Mouse (Mus musculus): Measurements from ENCODE around the gene Nlrp6. TPM values are rescaled to one million over a fixed set of nuclear protein-coding genes. Genes with fewer than 3 reads are reported as not detected.

Gene Nlrp6
- total RNA-seq (2021): under 1 TPM in 1 of 2 experiments, not detected in 1; 0.07 TPM
- polyA plus RNA-seq (2012; rRNA removed): 0.04 and 0.06 TPM in 2 replicates
- long read RNA-seq: 0 reads

GRCm38 (mm10) chr7:140920418-140921029 is at the start of gene Nlrp6:
TSS of gene Nlrp6 (plus strand) at chr7:140920902.
- no peak for TF ChIP-seq CTCF (IDR thresholded peaks at IDR 0.05)
- no peak for TF ChIP-seq EP300 (IDR thresholded peaks at IDR 0.05; ENCODE audit: insufficient read depth, low read depth, low read length)
- TF ChIP-seq POLR2A (IDR thresholded peaks at IDR 0.05; ENCODE audit: insufficient read depth, low read depth, low read length): no peak
- peaks cover 4% of the 10 kb centered on the region for H3K4me1 ChIP-seq (ENCODE audit: control insufficient read depth, insufficient read depth, low read length)
- no peaks in the 10 kb centered on the region for H3K36me3 ChIP-seq (ENCODE audit: control insufficient read depth, insufficient read depth, low read length)
- H3K4me3 ChIP-seq: no peak within 1 kb of the TSS
- DNase-seq: no peak
- no peak within 1 kb of the TSS for H3K27ac ChIP-seq
- H3K27me3 ChIP-seq (ENCODE audit: control insufficient read depth, insufficient read depth, low read length): peaks cover 18% of the 10 kb centered on the region
- no peak within 1 kb of the TSS for H3K9ac ChIP-seq (ENCODE audit: low read depth, low read length)
- 74% methylated on average over 8 of the region's 8 CpGs for WGBS
- no peaks in the 10 kb centered on the region for H3K79me2 ChIP-seq (replicated peaks; ENCODE audit: control insufficient read depth, insufficient read depth, low read length)
- intact Hi-C loops (cut with DNase I): no loop called here

GRCm38 (mm10) chr7:140874224-140874623 is 46.5 kb upstream of the Nlrp6 start:
- Histone ChIP-seq H3K4me1 (ENCODE audit: control insufficient read depth, insufficient read depth, low read length) (no peaks in the 10 kb centered on the region), H3K4me3 (no peak overlapping the region), H3K36me3 (ENCODE audit: control insufficient read depth, insufficient read depth, low read length) (no peaks in the 10 kb centered on the region), H3K9ac (ENCODE audit: low read depth, low read length) (no peak overlapping the region), H3K27me3 (ENCODE audit: control insufficient read depth, insufficient read depth, low read length) (no peaks in the 10 kb centered on the region), H3K27ac (no peak overlapping the region), H3K79me2 (replicated peaks; ENCODE audit: control insufficient read depth, insufficient read depth, low read length) (no peaks in the 10 kb centered on the region)
- TF ChIP-seq POLR2A (IDR thresholded peaks at IDR 0.05; ENCODE audit: insufficient read depth, low read depth, low read length): no peak
- TF ChIP-seq CTCF (IDR thresholded peaks at IDR 0.05): no peak
- no peak for TF ChIP-seq EP300 (IDR thresholded peaks at IDR 0.05; ENCODE audit: insufficient read depth, low read depth, low read length)
- WGBS: 79% methylated on average over 4 of the region's 4 CpGs
- intact Hi-C loops (cut with DNase I): no loop called here
- DNase-seq: no peak

- intact Hi-C loops (cut with DNase I): no loop called here
- H3K4me1 ChIP-seq (ENCODE audit: control insufficient read depth, insufficient read depth, low read length): peaks cover 2% of the 10 kb centered on the region; the same call in 1 of the 2 replicates
- no peaks in the 10 kb centered on the region for H3K79me2 ChIP-seq (replicated peaks; ENCODE audit: control insufficient read depth, insufficient read depth, low read length)
- 78% methylated on average over 6 of the region's 6 CpGs for WGBS
- H3K4me3 ChIP-seq: no peak overlapping the region
- H3K27ac ChIP-seq: no peak overlapping the region
- no peak overlapping the region for H3K9ac ChIP-seq (ENCODE audit: low read depth, low read length)
- peak in 1 of 2 experiments; percentile 15 for DNase-seq
- no peaks in the 10 kb centered on the region for H3K36me3 ChIP-seq (ENCODE audit: control insufficient read depth, insufficient read depth, low read length)
- no peaks in the 10 kb centered on the region for H3K27me3 ChIP-seq (ENCODE audit: control insufficient read depth, insufficient read depth, low read length)
- TF ChIP-seq CTCF (IDR thresholded peaks at IDR 0.05): no peak
- no peak for TF ChIP-seq POLR2A (IDR thresholded peaks at IDR 0.05; ENCODE audit: insufficient read depth, low read depth, low read length)
- no peak for TF ChIP-seq EP300 (IDR thresholded peaks at IDR 0.05; ENCODE audit: insufficient read depth, low read depth, low read length)
Observed at GRCm38 (mm10) chr7:140877364-140877763, 43.3 kb upstream of the Nlrp6 start.

- Histone ChIP-seq H3K27me3 (ENCODE audit: control insufficient read depth, insufficient read depth, low read length) (no peaks in the 10 kb centered on the region), H3K36me3 (ENCODE audit: control insufficient read depth, insufficient read depth, low read length) (no peaks in the 10 kb centered on the region), H3K4me3 (no peak overlapping the region), H3K79me2 (replicated peaks; ENCODE audit: control insufficient read depth, insufficient read depth, low read length) (no peaks in the 10 kb centered on the region; the same call in 1 of the 2 replicates), H3K27ac (no peak overlapping the region), H3K9ac (ENCODE audit: low read depth, low read length) (no peak overlapping the region), H3K4me1 (ENCODE audit: control insufficient read depth, insufficient read depth, low read length) (peaks cover 2% of the 10 kb centered on the region)
- TF ChIP-seq EP300 (IDR thresholded peaks at IDR 0.05; ENCODE audit: insufficient read depth, low read depth, low read length): no peak
- 67% methylated on average over 7 of the region's 7 CpGs for WGBS
- intact Hi-C loops (cut with DNase I): no loop called here
- DNase-seq: no peak
Observed at GRCm38 (mm10) chr7:140879355-140879754, 41.3 kb upstream of the Nlrp6 start.

- no peak overlapping the region for H3K9ac ChIP-seq (ENCODE audit: low read depth, low read length)
- H3K79me2 ChIP-seq (replicated peaks; ENCODE audit: control insufficient read depth, insufficient read depth, low read length): no peaks in the 10 kb centered on the region; the same call in 1 of the 2 replicates
- peaks cover 2% of the 10 kb centered on the region for H3K4me1 ChIP-seq (ENCODE audit: control insufficient read depth, insufficient read depth, low read length)
- no peaks in the 10 kb centered on the region for H3K36me3 ChIP-seq (ENCODE audit: control insufficient read depth, insufficient read depth, low read length)
- WGBS: 65% methylated on average over 3 of the region's 3 CpGs
- intact Hi-C loops (cut with DNase I): loop anchor here (5.0 kb wide), 1 partner anchor 33 kb away; the partner anchor contains the start of genes Odf3 and Scgb1c1
- H3K4me3 ChIP-seq: no peak overlapping the region; the same call in 1 of the 2 replicates
- TF ChIP-seq CTCF (IDR thresholded peaks at IDR 0.05) (no peak), EP300 (IDR thresholded peaks at IDR 0.05; ENCODE audit: insufficient read depth, low read depth, low read length) (no peak), POLR2A (IDR thresholded peaks at IDR 0.05; ENCODE audit: insufficient read depth, low read depth, low read length) (no peak)
- DNase-seq: no peak
- no peaks in the 10 kb centered on the region for H3K27me3 ChIP-seq (ENCODE audit: control insufficient read depth, insufficient read depth, low read length)
- H3K27ac ChIP-seq: no peak overlapping the region; the same call in 1 of the 2 replicates
Observed at GRCm38 (mm10) chr7:140880419-140880818, 40.3 kb upstream of the Nlrp6 start.

DNA sequence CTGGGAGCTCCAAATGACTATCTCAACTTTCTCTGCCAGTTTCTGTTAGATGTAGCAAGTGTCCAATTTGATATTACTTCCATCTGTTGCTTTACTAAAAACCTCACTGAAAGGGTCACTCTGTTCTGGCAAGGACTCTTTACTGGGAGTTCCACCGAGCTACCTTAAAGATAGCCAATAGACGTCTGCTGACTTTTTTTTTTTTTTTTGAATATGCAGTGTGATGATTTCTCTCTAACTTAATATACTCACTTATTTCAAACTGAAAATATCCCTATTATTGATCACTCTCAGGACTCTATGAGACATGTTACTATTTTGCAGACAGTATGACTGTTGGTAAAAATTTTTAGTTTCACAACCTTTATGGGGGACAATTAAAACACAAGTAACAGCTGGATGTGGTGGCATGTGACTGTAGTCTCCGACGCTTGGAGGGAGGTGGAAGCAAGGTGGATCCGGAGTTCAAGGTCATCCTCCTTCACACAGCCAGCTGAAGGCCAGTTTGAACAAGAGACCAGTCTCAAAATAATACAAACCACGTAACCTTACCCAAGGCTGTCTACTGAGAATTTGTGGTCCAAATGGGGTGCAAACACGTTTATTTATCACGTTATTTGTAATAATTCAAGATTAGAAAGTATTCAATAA is 39.7 kb upstream of the Nlrp6 start:
- no peak for DNase-seq
- peak overlapping the region; percentile 72 for H3K4me3 ChIP-seq
- 3% methylated on average over 8 of the region's 8 CpGs for WGBS
- H3K4me1 ChIP-seq (ENCODE audit: control insufficient read depth, insufficient read depth, low read length): peaks cover 2% of the 10 kb centered on the region
- TF ChIP-seq POLR2A (IDR thresholded peaks at IDR 0.05; ENCODE audit: insufficient read depth, low read depth, low read length): no peak
- intact Hi-C loops (cut with DNase I): loop anchor here (5.0 kb wide), 1 partner anchor 34 kb away; the partner anchor contains the start of genes Odf3 and Scgb1c1
- H3K27ac ChIP-seq: peak overlapping the region; percentile 91
- H3K27me3 ChIP-seq (ENCODE audit: control insufficient read depth, insufficient read depth, low read length): no peaks in the 10 kb centered on the region
- 0 out of 2 replicates have a peak overlapping the region, but pooled peaks have one; percentile 3 for H3K9ac ChIP-seq (ENCODE audit: low read depth, low read length)
- H3K36me3 ChIP-seq (ENCODE audit: control insufficient read depth, insufficient read depth, low read length): no peaks in the 10 kb centered on the region
- no peaks in the 10 kb centered on the region; the same call in 1 of the 2 replicates for H3K79me2 ChIP-seq (replicated peaks; ENCODE audit: control insufficient read depth, insufficient read depth, low read length)

All from heart, adult 2 months (tissue).